Mouse (Mus musculus) liver, embryonic 14.5 days (tissue): Measurements from ENCODE around the gene Klhl29.

ENCODE experiments used
- CTCF ChIP-seq: IDR thresholded peaks from 2 replicates; pipeline ENCODE4 v1.5.1; 2016; ENCODE audit warnings: antibody characterized with exemption, low read depth, control low read depth
- EP300 ChIP-seq: IDR thresholded peaks from 2 replicates; pipeline ENCODE4 v1.6.1; 2016; ENCODE audit warnings: antibody characterized with exemption, low read depth

DNA sequence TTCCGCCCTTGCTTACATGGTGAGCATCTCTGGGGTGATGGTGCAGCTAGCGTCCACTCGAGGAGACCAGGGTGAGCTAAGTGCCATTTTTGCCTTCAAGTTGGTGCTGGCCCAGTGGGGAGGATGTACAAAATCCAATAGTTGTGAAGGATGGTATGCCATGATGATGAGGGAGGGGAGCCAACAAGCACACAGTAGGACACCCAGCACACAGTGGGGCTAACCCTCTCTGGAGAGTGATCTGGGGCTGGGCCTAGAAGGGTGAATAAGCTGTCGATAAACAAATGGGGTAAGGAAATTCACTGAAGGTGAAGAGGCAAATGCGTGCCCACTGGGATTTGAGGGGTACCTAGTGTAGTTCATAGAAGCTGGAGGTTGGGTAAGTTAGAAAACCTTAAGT is 290.8 kb downstream of the Klhl29 start:
- TF ChIP-seq CTCF (no peak), EP300 (no peak)
